Mouse (Mus musculus) stomach, postnatal 0 days (tissue): Measurements from ENCODE around the gene Nptx1.

Experiments used
- CTCF ChIP-seq: IDR thresholded peaks from 2 replicates; pipeline ENCODE4 v1.5.1; 2016; ENCODE audit warnings: antibody characterized with exemption, low read depth, mild to moderate bottlenecking, moderate library complexity
- EP300 ChIP-seq: optimal IDR thresholded peaks from 2 replicates; pipeline ENCODE3; 2016; ENCODE audit warnings: antibody characterized with exemption

DNA sequence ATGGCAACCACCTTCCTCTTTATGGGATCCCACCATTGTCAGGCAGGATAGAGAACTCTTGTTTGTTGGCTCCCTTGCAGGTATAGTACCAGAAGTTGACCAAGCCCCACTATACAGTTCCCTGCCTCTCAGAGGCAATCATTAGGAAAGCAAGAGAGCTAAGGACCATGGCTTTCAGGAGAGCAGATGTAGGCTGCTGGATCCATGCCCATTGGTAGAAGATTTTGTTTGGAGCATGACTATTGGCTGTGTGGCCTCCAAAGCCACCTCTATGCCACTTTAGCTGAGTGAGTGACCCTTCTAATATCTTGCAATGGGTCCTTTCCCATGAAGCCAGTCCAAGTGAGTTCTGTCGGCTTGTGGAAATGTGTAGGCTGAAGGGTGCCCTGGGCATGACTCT lies 28.2 kb downstream of the Nptx1 start:
- no peak for TF ChIP-seq EP300
- TF ChIP-seq CTCF, result no peak
